Mouse (Mus musculus): Measurements from ENCODE around the gene Rhbdl1.

Rhbdl1 gene

GRCm38 (mm10) chr17:25794998-25795397 is 42.1 kb downstream of the Rhbdl1 start:
- no peak for DNase-seq (ENCODE audit: low read depth, low spot score)

- DNase-seq (ENCODE audit: low read depth, low spot score) = no peak
These were observed 42.9 kb downstream of the Rhbdl1 start for GRCm38 (mm10) chr17:25794197-25794596.

GRCm38 (mm10) chr17:25792615-25793014 is 44.5 kb downstream of the Rhbdl1 start, which contains the start of gene Fam173a:
Gene Fam173a (minus strand): TSS chr17:25792901.
- peak; percentile 89 for DNase-seq (ENCODE audit: low read depth, low spot score)

- peak; percentile 91 for DNase-seq (ENCODE audit: low read depth, low spot score)
These were observed 45.1 kb downstream of the Rhbdl1 start for GRCm38 (mm10) chr17:25791843-25792527.

- no peak for DNase-seq (ENCODE audit: low read depth, low spot score)
These were observed 45.7 kb downstream of the Rhbdl1 start for GRCm38 (mm10) chr17:25791320-25791842.

- DNase-seq (ENCODE audit: low read depth, low spot score) = no peak
These were observed 50.2 kb downstream of the Rhbdl1 start for GRCm38 (mm10) chr17:25786781-25787504.

GRCm38 (mm10) chr17:25786280-25786679 is 50.8 kb downstream of the Rhbdl1 start, which contains the start of gene Ccdc78:
Gene Ccdc78 (plus strand): TSS chr17:25786580.
- no peak for DNase-seq (ENCODE audit: low read depth, low spot score)

GRCm38 (mm10) chr17:25785281-25785745 is 51.8 kb downstream of the Rhbdl1 start, which contains the start of gene Haghl:
Gene Haghl (minus strand): TSS chr17:25785673.
- DNase-seq (ENCODE audit: low read depth, low spot score) = peak; percentile 98
